Mouse (Mus musculus) limb, embryonic 10.5 days (tissue): ENCODE measurements around the gene Slc38a8. TPM values are rescaled to one million over a fixed set of nuclear protein-coding genes. Genes with fewer than 3 reads are reported as not detected.

Experiments
- DNase-seq: peaks from one replicate; pipeline ENCODE4 v3.0.0-alpha.2; 2017; ENCODE audit warnings: low spot score
- H3K27ac ChIP-seq: fragments of 300-500 bp; sonication (generic); 2 replicates; pipeline ENCODE4 v1.5.1; 2016; ENCODE audit warnings: mild to moderate bottlenecking
- H3K27me3 ChIP-seq: fragments of 300-500 bp; sonication (generic); 2 replicates; pipeline ENCODE4 v1.6.1; 2016; ENCODE audit warnings: low read depth, mild to moderate bottlenecking; ENCODE audit not compliant: poor library complexity, severe bottlenecking
- H3K36me3 ChIP-seq: fragments of 300-500 bp; sonication (generic); 2 replicates; pipeline ENCODE4 v1.6.1; 2016; ENCODE audit warnings: mild to moderate bottlenecking, moderate library complexity
- H3K4me1 ChIP-seq: fragments of 300-500 bp; sonication (generic); 2 replicates; pipeline ENCODE4 v1.6.1; 2016
- H3K4me3 ChIP-seq: fragments of 300-500 bp; sonication (generic); 2 replicates; pipeline ENCODE4 v1.5.1; 2016; ENCODE audit warnings: mild to moderate bottlenecking, moderate library complexity
- H3K9me3 ChIP-seq: fragments of 300-500 bp; sonication (generic); replicated peaks from 2 replicates; pipeline ENCODE4 v1.6.1; 2016; ENCODE audit warnings: mild to moderate bottlenecking
- WGBS: fragments of 180-500 bp; shearing (Covaris S2); methylation state at CpG from one replicate; pipeline ENCODE4 v1.1.7; 2016; 5-methylcytosine and 5-hydroxymethylcytosine counted together
- polyA plus RNA-seq: library from polyadenylated mRNA; unstranded; fragments of >200 nt; fragmentation: Nextera tagmentation; extraction: Ambion mirVana; gene quantifications from 2 replicates; pipeline ENCODE4 v1.2.1, GENCODE M21; 2016

Slc38a8 gene
- polyA plus RNA-seq, 1 experiment from 2014 or later = 0.11 TPM

DNA sequence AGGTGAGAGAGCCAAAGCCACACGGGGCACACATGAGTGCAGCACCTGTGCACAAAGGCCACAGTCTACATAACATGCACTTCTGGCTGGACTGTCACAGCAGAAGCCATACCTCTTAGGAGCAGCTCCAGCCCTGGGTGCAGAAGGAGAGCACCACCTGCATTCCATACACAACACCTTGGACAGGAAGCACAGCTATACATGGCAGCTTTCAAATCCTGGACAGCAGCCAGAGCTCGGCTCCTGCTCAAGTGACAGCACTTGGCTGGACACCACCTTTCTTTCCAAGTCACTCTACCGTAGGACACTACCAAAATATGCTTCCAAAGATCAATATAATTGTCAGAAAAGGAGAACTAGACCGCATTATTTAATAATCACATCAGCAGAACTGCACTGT, 11.9 kb upstream of the Slc38a8 start:
- DNase-seq = no peak
- H3K4me1 ChIP-seq = no peaks in the 10 kb centered on the region

DNA sequence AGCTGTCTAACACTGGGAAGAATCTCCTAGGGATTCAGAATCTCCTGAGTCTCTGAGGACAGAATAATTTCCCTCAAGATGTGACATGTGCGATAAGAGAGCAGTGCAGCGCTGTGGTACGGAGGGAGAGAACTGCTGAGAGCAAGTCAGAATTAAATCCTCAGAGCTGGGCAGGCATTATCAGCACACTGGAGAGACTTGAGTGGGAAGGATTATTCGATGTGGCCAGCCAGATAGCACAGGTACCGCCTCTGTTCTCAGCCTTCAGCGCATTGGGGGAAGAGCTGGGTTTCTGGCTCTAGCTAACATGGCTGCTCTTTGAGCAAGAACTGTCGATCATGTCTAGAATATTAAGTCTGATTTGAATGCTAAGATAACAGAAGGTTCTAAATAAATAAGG, 10.2 kb upstream of the Slc38a8 start:
- H3K36me3 ChIP-seq = peaks cover 98% of the 10 kb centered on the region
- H3K27me3 ChIP-seq = no peaks in the 10 kb centered on the region
- DNase-seq = no peak
- 94% methylated on average over 7 of the region's 7 CpGs for WGBS
- H3K9me3 ChIP-seq = no peaks in the 10 kb centered on the region
- no peak overlapping the region for H3K4me3 ChIP-seq
- H3K27ac ChIP-seq = no peak overlapping the region
- H3K4me1 ChIP-seq = no peaks in the 10 kb centered on the region

More for the DNA sequence above, 11.9 kb upstream of the Slc38a8 start:
- Histone ChIP-seq H3K4me3 (no peak overlapping the region), H3K27ac (no peak overlapping the region), H3K27me3 (no peaks in the 10 kb centered on the region), H3K9me3 (no peaks in the 10 kb centered on the region), H3K36me3 (peaks cover 100% of the 10 kb centered on the region)
- 96% methylated on average over 4 of the region's 4 CpGs for WGBS

DNA sequence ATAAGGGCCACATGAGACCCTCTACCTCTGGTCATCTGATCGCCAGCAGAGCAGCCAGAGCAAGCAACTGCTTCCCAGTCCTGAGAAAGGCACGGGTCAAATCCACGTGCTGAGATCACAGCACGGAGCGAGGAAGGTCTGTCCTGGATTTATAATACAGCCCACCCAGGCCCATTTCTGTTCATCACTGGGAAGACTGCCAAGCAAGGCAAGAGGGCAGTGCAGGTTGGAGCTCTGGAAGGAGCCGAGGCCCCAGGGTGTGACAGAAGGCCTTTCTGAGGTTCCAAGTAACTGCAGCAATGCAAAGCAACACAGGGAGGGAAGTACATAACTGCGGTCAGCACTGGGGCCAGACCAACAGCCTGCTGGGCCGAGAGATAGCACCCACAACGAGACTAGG, 9.0 kb upstream of the Slc38a8 start:
- 93% methylated on average over 9 of the region's 9 CpGs for whole genome bisulfite sequencing
- no peak overlapping the region for H3K27ac ChIP-seq
- H3K36me3 ChIP-seq = peaks cover 98% of the 10 kb centered on the region
- H3K4me3 ChIP-seq = no peak overlapping the region
- H3K27me3 ChIP-seq = no peaks in the 10 kb centered on the region
- H3K4me1 ChIP-seq = peaks cover 4% of the 10 kb centered on the region; the same call in 1 of the 2 replicates
- no peak for DNase-seq
- H3K9me3 ChIP-seq = no peaks in the 10 kb centered on the region

DNA sequence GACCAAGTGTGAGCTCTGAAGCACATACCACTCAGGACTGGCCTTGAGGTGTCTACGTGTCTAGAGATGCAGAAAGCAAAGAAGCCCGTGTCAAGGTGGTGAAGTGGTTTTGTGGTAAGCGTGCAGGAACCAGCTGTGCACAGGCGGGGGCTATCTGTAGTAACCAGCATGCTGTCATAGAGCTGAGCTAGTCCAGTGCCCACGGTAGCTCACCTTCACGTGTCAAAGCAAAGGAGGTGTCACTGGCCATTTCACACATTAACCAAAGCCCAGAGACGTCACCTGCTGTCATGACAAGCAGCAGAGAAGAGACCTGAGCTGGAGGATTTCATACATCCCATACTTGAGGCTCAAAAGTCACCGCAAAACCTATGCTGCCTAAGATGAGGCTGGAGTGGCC, 4.6 kb upstream of the Slc38a8 start:
- Histone ChIP-seq H3K27me3 (peaks cover 4% of the 10 kb centered on the region; the same call in 1 of the 2 replicates), H3K4me3 (no peak overlapping the region), H3K36me3 (peaks cover 58% of the 10 kb centered on the region), H3K4me1 (peaks cover 44% of the 10 kb centered on the region), H3K9me3 (no peaks in the 10 kb centered on the region), H3K27ac (no peak overlapping the region)
- DNase-seq = no peak
- 81% methylated on average over 8 of the region's 8 CpGs for WGBS

DNA sequence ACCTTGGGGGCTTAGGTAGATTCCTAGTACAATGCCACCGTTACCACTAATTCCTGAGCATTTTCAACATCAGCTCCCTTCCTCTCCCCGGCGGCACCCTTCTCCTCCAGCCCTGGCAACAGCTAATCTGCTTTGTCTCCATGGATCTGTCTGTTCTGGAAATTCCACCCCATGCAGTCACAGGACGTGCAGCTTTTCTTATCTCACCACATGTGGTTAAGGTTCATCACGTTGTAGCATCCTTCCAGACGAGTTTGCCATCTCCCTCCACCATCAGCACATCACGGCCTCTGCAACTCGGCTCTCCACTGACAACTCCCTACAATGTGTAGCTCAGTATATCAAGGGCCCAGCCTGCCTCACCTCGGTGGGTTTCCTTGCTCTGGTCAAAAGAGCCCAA, 4.0 kb upstream of the Slc38a8 start:
- Histone ChIP-seq H3K36me3 (peaks cover 52% of the 10 kb centered on the region), H3K4me1 (peaks cover 50% of the 10 kb centered on the region), H3K9me3 (no peaks in the 10 kb centered on the region), H3K27me3 (peaks cover 8% of the 10 kb centered on the region; the same call in 1 of the 2 replicates), H3K27ac (no peak overlapping the region), H3K4me3 (no peak overlapping the region)
- WGBS = 56% methylated on average over 9 of the region's 9 CpGs
- DNase-seq = no peak

DNA sequence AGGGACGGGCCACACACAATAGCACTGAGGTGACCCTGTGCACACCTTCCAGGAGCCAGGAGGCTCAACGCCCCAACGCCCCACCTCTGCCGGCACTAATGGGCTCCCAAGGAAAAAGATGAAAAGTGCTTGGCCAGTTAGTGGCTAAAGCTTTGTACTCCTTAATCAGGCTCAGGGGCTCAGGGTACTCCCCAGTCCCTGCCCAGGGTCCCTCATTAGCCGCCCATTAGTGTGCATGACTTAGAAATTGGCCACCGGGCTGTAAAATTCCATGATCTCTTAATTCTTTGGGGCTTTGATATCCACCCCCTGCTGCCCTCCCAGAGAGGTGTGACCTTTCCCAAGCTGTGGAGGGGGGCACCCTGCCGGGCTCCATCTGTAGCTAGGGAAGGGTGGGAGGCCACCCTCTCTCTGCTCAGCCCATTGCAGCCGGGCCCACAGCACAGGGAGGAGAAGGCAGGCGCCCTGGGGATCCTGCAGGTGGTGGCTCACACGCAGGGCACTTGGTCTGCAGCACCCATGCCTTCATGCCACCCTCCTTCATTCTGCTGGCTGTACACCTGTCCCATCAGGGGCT, 1.8 kb upstream of the Slc38a8 start:
- whole genome bisulfite sequencing = 21% methylated on average over 10 of the region's 10 CpGs
- Histone ChIP-seq H3K4me1 (peaks cover 62% of the 10 kb centered on the region), H3K4me3 (no peak overlapping the region), H3K36me3 (peaks cover 30% of the 10 kb centered on the region), H3K27ac (peak overlapping the region; percentile 74; the same call in 1 of the 2 replicates), H3K27me3 (peaks cover 8% of the 10 kb centered on the region; the same call in 1 of the 2 replicates), H3K9me3 (no peaks in the 10 kb centered on the region)
- DNase-seq = no peak

DNA sequence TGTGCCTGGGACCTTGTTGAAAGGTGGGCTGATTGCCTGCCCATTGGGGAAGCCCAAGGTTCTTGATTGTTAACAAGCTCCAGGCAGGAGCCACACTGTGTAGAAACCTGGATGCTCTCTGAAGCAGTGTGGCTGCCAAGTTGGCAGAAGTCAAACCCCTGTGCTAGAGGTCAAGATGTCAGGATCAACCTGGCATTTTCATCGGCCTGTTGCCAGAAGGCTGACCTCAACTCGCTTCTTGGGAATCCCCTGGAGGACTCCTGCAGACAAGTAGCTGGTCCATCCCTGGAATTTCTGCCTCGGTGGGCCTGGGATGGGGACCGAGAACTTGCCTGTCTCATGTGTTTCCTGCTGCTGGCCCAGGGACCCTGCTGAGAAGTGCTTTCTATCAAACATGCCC, 613 bp upstream of the Slc38a8 start:
- Histone ChIP-seq H3K36me3 (peaks cover 19% of the 10 kb centered on the region), H3K9me3 (no peaks in the 10 kb centered on the region), H3K27me3 (peaks cover 10% of the 10 kb centered on the region; the same call in 1 of the 2 replicates), H3K4me1 (peaks cover 72% of the 10 kb centered on the region), H3K4me3 (no peak overlapping the region), H3K27ac (peak overlapping the region; percentile 74)
- 33% methylated on average over 4 of the region's 4 CpGs for WGBS
- DNase-seq = no peak

DNA sequence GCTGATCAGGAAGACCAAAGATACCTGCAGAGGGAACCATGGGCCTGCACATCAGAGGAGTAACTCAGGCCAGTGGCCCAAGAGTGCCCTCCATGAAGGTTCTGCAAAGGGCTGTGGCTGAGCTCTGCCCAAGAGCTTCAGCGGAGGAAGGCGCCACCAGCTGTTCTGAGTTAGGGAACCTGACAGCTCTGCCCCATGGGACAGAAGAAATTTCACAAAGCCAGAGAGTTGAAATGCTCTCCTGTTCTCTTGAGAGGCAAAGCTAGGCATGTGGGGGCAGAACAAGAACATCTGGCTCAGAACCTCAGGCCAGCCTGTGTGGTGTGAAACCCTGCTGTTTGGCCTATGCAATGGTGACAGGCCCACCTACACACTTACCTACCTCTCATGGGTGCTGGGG, 1.7 kb downstream of the Slc38a8 start:
- H3K4me3 ChIP-seq = no peak overlapping the region
- H3K36me3 ChIP-seq = no peaks in the 10 kb centered on the region; the same call in 1 of the 2 replicates
- H3K27ac ChIP-seq = 0 out of 2 replicates have a peak overlapping the region, but pooled peaks have one; percentile 16
- peaks cover 75% of the 10 kb centered on the region for H3K4me1 ChIP-seq
- DNase-seq = no peak
- 84% methylated on average over 2 of the region's 2 CpGs for WGBS
- peaks cover 11% of the 10 kb centered on the region; the same call in 1 of the 2 replicates for H3K27me3 ChIP-seq
- no peaks in the 10 kb centered on the region for H3K9me3 ChIP-seq

DNA sequence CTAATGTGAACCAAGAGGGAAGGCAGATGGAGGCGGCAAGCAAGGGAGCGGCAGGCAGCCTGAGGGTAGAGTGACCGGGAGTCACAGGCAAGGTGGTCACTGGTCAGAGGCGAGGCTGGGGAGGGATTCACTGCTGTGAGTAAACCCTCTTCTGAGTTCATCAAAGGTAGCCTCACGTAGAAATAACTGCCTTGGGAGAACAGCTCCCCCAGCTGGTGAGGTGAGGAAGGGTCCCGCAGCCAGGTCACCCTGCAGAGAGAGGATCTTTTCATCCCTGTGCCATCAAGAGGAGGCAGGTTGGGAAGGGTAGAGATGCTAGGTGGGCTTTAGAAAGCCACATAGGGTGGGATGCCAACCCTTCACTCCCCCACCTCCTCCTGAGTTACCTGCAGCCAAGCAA, 4.7 kb downstream of the Slc38a8 start:
- H3K4me1 ChIP-seq = peaks cover 51% of the 10 kb centered on the region
- H3K27ac ChIP-seq = peak overlapping the region; percentile 25; the same call in 1 of the 2 replicates
- peak; percentile 46 for DNase-seq
- no peaks in the 10 kb centered on the region for H3K9me3 ChIP-seq
- WGBS = 24% methylated on average over 6 of the region's 6 CpGs
- H3K36me3 ChIP-seq = no peaks in the 10 kb centered on the region
- no peak overlapping the region for H3K4me3 ChIP-seq
- peaks cover 14% of the 10 kb centered on the region; the same call in 1 of the 2 replicates for H3K27me3 ChIP-seq

DNA sequence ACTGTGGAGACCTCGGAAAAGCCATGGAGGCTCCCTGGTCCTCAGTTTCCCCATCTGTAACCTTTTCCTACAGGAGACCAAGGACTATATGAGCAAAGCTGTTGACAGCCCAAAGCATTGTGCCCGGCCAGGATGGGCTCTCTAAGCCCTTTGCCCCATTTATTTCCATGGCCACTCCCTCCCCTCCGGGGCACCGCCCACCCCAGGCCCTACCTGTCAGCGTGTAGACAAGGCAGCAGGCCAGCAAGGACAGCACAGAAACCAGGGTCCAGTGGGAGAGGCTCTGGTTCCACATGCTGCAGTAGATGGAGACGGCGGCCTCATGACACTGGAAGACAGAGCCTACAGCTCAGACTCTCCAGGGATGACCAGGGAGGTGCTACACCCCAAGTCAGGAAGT, 14.4 kb downstream of the Slc38a8 start:
- Histone ChIP-seq H3K4me3 (no peak overlapping the region), H3K27ac (no peak overlapping the region), H3K4me1 (peaks cover 22% of the 10 kb centered on the region), H3K27me3 (peaks cover 11% of the 10 kb centered on the region; the same call in 1 of the 2 replicates), H3K36me3 (no peaks in the 10 kb centered on the region), H3K9me3 (no peaks in the 10 kb centered on the region)
- 84% methylated on average over 7 of the region's 7 CpGs for WGBS
- DNase-seq = no peak

DNA sequence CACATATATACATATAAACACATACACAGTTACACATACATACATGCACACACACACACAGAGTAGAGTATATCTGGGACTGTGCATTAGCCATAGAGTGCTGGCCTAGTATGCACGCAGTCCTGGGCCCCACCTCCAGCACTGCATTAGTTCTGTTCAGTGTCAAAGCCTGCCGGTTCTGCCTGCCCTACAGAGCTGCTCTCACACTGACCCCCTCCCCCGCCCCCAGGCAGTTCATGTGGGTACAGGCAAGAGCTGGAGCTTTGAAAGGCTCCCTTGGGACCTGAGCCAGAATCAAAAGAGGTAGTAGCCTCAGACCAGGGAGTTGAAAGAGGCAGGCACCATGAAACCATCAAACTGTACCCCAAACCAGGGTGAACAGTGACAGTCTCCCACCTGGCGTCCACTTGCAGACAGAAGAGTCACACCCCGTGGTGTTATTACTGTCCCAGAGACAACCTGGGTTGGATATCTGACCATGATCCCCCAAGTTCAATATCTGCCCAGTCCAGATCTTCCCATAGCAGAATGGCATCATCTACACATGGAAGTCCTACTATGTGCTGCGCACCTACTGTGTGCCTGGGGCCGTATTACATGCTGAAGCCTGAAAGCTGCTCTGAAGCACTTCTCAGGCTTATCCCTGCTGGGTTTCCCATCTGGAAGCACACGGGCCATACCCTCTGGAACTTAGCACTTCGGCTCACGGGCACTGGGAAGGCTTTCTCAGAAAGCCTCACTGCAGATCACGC, 17.2 kb downstream of the Slc38a8 start:
- DNase-seq = no peak
- H3K36me3 ChIP-seq = no peaks in the 10 kb centered on the region
- H3K9me3 ChIP-seq = no peaks in the 10 kb centered on the region
- 0 out of 2 replicates have a peak, but pooled peaks cover 3% of the 10 kb centered on the region for H3K4me1 ChIP-seq
- H3K4me3 ChIP-seq = no peak overlapping the region
- no peak overlapping the region for H3K27ac ChIP-seq
- H3K27me3 ChIP-seq = no peaks in the 10 kb centered on the region
- 84% methylated on average over 11 of the region's 11 CpGs for WGBS

DNA sequence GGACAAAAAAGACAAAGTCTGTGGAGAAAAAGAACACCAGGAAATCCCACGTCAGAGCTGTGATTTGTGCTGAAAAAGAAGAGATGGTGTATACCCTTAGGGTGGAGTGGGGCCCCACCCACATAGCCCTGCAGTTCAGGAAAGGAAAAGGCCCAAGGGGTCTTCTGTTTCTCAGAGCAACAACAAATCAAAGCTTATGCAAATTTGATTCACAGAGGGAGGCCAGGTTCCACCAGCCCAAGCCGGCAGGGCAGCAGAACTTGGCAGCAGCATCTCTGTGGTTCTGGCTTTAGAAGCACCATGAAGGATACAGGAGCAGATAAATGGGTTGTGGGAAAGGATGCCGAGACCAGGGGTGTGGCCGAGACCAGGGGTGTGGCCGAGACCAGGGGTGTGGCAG, 22.8 kb downstream of the Slc38a8 start:
- peaks cover 4% of the 10 kb centered on the region; the same call in 1 of the 2 replicates for H3K4me1 ChIP-seq
- H3K9me3 ChIP-seq = no peaks in the 10 kb centered on the region
- H3K36me3 ChIP-seq = no peaks in the 10 kb centered on the region
- DNase-seq = no peak
- H3K4me3 ChIP-seq = no peak overlapping the region
- WGBS = 18% methylated on average over 5 of the region's 5 CpGs
- no peak overlapping the region for H3K27ac ChIP-seq
- no peaks in the 10 kb centered on the region for H3K27me3 ChIP-seq

DNA sequence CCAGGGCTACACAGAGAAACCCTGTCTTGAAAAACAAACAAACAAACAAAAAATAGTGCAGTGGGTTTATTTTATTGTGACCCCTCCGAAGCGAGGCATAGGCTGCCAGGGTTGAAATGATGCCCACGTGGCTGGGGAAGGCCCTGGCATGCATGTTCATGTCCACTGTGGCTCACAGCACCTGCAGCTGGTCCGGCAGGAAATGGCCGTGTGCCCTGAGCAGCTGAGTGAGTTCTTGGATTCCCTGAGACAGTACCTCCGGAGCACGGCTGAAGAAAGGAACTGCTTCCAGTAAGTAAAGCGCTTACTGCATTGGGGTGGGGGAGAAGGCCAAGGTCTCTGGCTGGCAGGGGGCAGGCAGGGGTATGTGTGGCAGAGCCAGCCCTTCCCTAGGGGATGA, 33.4 kb downstream of the Slc38a8 start:
- H3K27me3 ChIP-seq = peaks cover 44% of the 10 kb centered on the region
- WGBS = 93% methylated on average over 8 of the region's 8 CpGs
- H3K36me3 ChIP-seq = no peaks in the 10 kb centered on the region
- no peak overlapping the region for H3K4me3 ChIP-seq
- H3K4me1 ChIP-seq = peaks cover 22% of the 10 kb centered on the region
- no peak overlapping the region for H3K27ac ChIP-seq
- DNase-seq = no peak
- no peaks in the 10 kb centered on the region for H3K9me3 ChIP-seq
